Mouse (Mus musculus) forebrain, postnatal 0 days (tissue): ENCODE data around the gene Gpatch4. TPM values are rescaled to one million over a fixed set of nuclear protein-coding genes. Genes with fewer than 3 reads are reported as not detected.

Experiments used
- ATAC-seq: fragments of 200-750 bp; cut with Nextera tagmentation; 2 replicates; pipeline ENCODE4 v1.8.0; 2017; ENCODE audit warnings: mild to moderate bottlenecking, moderate library complexity
- DNase-seq: peaks from one replicate; pipeline ENCODE4 v3.0.0-alpha.2; 2015
- H3K27ac ChIP-seq: fragments of 300-500 bp; sonication (generic); 2 replicates; pipeline ENCODE4 v1.5.1; 2014; ENCODE audit warnings: low read depth, mild to moderate bottlenecking, antibody characterized with exemption, low read length, moderate library complexity, mixed read lengths
- H3K27me3 ChIP-seq: fragments of 300-500 bp; sonication (generic); 2 replicates; pipeline ENCODE4 v1.6.1; 2014; ENCODE audit warnings: mild to moderate bottlenecking, low read length, mixed read lengths; ENCODE audit not compliant: insufficient read depth
- H3K36me3 ChIP-seq: fragments of 300-500 bp; sonication (generic); 2 replicates; pipeline ENCODE4 v1.6.1; 2014; ENCODE audit warnings: mild to moderate bottlenecking, moderate library complexity; ENCODE audit not compliant: insufficient read depth
- H3K4me1 ChIP-seq: fragments of 300-500 bp; sonication (generic); 2 replicates; pipeline ENCODE4 v1.6.1; 2014; ENCODE audit warnings: antibody characterized with exemption; ENCODE audit not compliant: insufficient read depth
- H3K4me2 ChIP-seq: fragments of 300-500 bp; sonication (generic); 2 replicates; pipeline ENCODE4 v1.6.1; 2014; ENCODE audit warnings: low read depth, mild to moderate bottlenecking, moderate library complexity
- H3K4me3 ChIP-seq: fragments of 300-500 bp; sonication (generic); 2 replicates; pipeline ENCODE4 v1.5.1; 2014; ENCODE audit warnings: low read depth, low read length, mixed read lengths
- H3K9ac ChIP-seq: fragments of 300-500 bp; sonication (generic); 2 replicates; pipeline ENCODE4 v1.6.1; 2014; ENCODE audit warnings: mild to moderate bottlenecking
- H3K9me3 ChIP-seq: fragments of 300-500 bp; sonication (generic); 2 replicates; pipeline ENCODE4 v1.6.1; 2016; ENCODE audit warnings: low read length
- CTCF ChIP-seq: sonication (generic); IDR thresholded peaks from 2 replicates; pipeline ENCODE4 v1.5.1; 2016; ENCODE audit warnings: antibody characterized with exemption, control low read depth, low read depth
- WGBS: fragments of 180-500 bp; shearing (Covaris S2); extraction: QIAGEN DNeasy Blood & Tissue Kit; methylation state at CpG from one replicate; pipeline ENCODE4 v1.1.7; 2014; 5-methylcytosine and 5-hydroxymethylcytosine counted together
- polyA plus RNA-seq: library from polyadenylated mRNA; unstranded; fragments of >200 nt; fragmentation: Nextera tagmentation; extraction: Ambion mirVana; gene quantifications from 2 replicates; pipeline ENCODE4 v1.2.1, GENCODE M21; 2015
- total RNA-seq: library from RNA; depleted of rRNA; stranded (reverse); fragments of >200 nt; gene quantifications from 2 replicates; pipeline ENCODE4 v1.2.3, GENCODE M21; 2014

Gene Gpatch4
- total and polyA plus RNA-seq, 2 experiments from 2014 or later: 9.8 to 35.5 TPM

GRCm38 (mm10) chr3:88010634-88011265, 32.2 kb upstream of the Gpatch4 start:
- Histone ChIP-seq H3K9ac (no peak overlapping the region), H3K27ac (no peak overlapping the region), H3K4me2 (no peak overlapping the region), H3K4me1 (no peaks in the 10 kb centered on the region), H3K36me3 (no peaks in the 10 kb centered on the region), H3K27me3 (no peaks in the 10 kb centered on the region), H3K9me3 (no peaks in the 10 kb centered on the region), H3K4me3 (no peak overlapping the region)
- 10% methylated on average over 6 of the region's 6 CpGs for WGBS
- no peak for ATAC-seq
- DNase-seq: no peak
- TF ChIP-seq CTCF: peak; percentile 50

- Histone ChIP-seq H3K9me3 (no peaks in the 10 kb centered on the region), H3K27ac (no peak overlapping the region), H3K4me2 (peak overlapping the region; percentile 94), H3K4me1 (peaks cover 4% of the 10 kb centered on the region; the same call in 1 of the 2 replicates), H3K36me3 (no peaks in the 10 kb centered on the region), H3K4me3 (peak overlapping the region; percentile 56), H3K27me3 (peaks cover 57% of the 10 kb centered on the region), H3K9ac (peak overlapping the region; percentile 48)
- peak; percentile 82 for ATAC-seq
- WGBS: 3% methylated on average over 66 of the region's 66 CpGs
- no peak for TF ChIP-seq CTCF
- peak; percentile 65 for DNase-seq
These were observed 20.4 kb upstream of the Gpatch4 start for GRCm38 (mm10) chr3:88022322-88023191.

GRCm38 (mm10) chr3:88023192-88024074, 19.5 kb upstream of the Gpatch4 start:
- WGBS: under 1% methylated on average over 81 of the region's 81 CpGs
- peak; percentile 83 for ATAC-seq
- H3K27me3 ChIP-seq: peaks cover 57% of the 10 kb centered on the region
- DNase-seq: peak; percentile 14
- no peaks in the 10 kb centered on the region for H3K9me3 ChIP-seq
- peak overlapping the region; percentile 94 for H3K4me2 ChIP-seq
- H3K4me1 ChIP-seq: peaks cover 4% of the 10 kb centered on the region; the same call in 1 of the 2 replicates
- TF ChIP-seq CTCF: peak; percentile 24
- H3K36me3 ChIP-seq: no peaks in the 10 kb centered on the region
- H3K27ac ChIP-seq: no peak overlapping the region
- H3K4me3 ChIP-seq: peak overlapping the region; percentile 56
- H3K9ac ChIP-seq: peak overlapping the region; percentile 48

DNA sequence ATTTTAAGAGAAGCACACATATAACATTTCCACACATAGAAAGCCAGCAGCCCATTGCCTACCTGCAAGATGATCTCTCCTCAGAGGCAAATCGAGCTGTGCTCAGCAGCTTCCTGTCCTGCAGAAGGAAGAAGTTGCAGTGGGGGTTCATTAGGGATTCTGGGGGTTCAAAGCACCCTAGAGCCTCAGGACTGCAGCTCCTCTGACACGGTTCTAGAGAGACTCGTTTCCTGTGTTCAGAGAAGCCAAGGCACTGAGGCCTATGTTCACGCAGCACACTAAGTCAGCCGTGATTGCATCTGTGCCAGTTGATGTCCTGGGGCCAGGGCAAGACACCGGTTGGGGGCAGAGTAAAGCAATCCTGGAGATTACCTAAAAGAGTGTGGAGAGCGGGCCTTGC, 16.1 kb upstream of the Gpatch4 start:
- H3K4me3 ChIP-seq: no peak overlapping the region
- WGBS: 57% methylated on average over 7 of the region's 7 CpGs
- H3K27ac ChIP-seq: no peak overlapping the region
- no peak overlapping the region for H3K9ac ChIP-seq
- TF ChIP-seq CTCF: no peak
- H3K27me3 ChIP-seq: peaks cover 36% of the 10 kb centered on the region
- DNase-seq: no peak
- no peaks in the 10 kb centered on the region for H3K9me3 ChIP-seq
- H3K4me1 ChIP-seq: peaks cover 4% of the 10 kb centered on the region; the same call in 1 of the 2 replicates
- no peak overlapping the region for H3K4me2 ChIP-seq
- H3K36me3 ChIP-seq: no peaks in the 10 kb centered on the region
- no peak for ATAC-seq

DNA sequence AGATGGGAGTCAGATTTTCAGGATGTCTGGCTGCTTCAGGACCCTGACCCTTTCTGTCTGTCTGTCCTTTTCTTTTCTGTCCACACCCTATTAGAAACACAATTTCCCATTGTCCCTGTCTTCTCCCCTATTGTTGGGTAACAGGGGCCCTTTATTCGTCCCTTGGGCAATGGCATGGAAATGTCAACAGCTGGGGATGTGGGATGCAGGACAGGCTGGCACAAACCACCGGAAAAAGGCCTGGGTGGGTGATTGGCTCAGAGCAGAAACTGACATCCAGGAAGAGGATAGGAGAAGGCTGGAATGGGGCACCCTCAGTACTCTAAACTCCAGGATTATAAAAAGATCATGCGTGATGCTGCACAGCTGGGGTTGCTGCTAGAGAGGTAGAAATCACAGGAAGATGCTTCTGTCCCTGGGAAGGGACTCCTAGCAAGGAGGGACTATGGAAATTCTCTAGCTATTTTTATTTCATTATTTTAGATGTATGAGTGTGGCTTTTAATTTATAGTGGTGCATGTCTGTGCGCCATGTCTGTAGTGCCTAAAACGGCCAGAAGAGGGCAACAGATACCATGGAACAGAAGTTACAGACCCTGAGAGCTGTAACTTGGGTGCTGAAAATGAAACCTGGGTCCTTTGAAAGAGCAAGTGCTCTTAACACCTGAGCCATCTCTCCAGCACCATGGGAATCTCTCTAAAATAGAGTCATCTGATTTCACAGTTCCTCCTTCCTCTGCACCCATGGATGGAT, 15.3 kb upstream of the Gpatch4 start, which contains the start of gene Hapln2:
TSS of gene Hapln2 (minus strand) at position 150 of the 753 bp plus-strand sequence.
- Histone ChIP-seq H3K27me3 (peaks cover 30% of the 10 kb centered on the region), H3K9me3 (no peaks in the 10 kb centered on the region), H3K9ac (no peak within 1 kb of the TSS), H3K36me3 (no peaks in the 10 kb centered on the region), H3K4me2 (no peak within 1 kb of the TSS), H3K4me1 (peaks cover 4% of the 10 kb centered on the region; the same call in 1 of the 2 replicates), H3K27ac (no peak within 1 kb of the TSS), H3K4me3 (no peak within 1 kb of the TSS)
- peak; percentile 45 for TF ChIP-seq CTCF
- WGBS: 43% methylated on average over 5 of the region's 5 CpGs
- ATAC-seq (no peak), DNase-seq (no peak)
